Mouse (Mus musculus) liver, embryonic 15.5 days (tissue): ENCODE measurements around the gene Adgrf5. TPM values are rescaled to one million over a fixed set of nuclear protein-coding genes. Genes with fewer than 3 reads are reported as not detected.

Experiments
- ATAC-seq: fragments of 200-750 bp; cut with Nextera tagmentation; 2 replicates; pipeline ENCODE4 v1.8.0; 2017; ENCODE audit warnings: moderate number of reproducible peaks, mild to moderate bottlenecking, moderate library complexity; ENCODE audit not compliant: insufficient read depth
- H3K27ac ChIP-seq: fragments of 300-500 bp; sonication (generic); replicated peaks from 2 replicates; pipeline ENCODE4 v1.5.1; 2015; ENCODE audit warnings: mild to moderate bottlenecking, inconsistent platforms
- H3K27me3 ChIP-seq: fragments of 300-500 bp; sonication (generic); 2 replicates; pipeline ENCODE4 v1.6.1; 2015; ENCODE audit warnings: mild to moderate bottlenecking, inconsistent platforms
- H3K36me3 ChIP-seq: fragments of 300-500 bp; sonication (generic); replicated peaks from 2 replicates; pipeline ENCODE4 v1.6.1; 2015; ENCODE audit warnings: moderate library complexity, mild to moderate bottlenecking, inconsistent platforms
- H3K4me1 ChIP-seq: fragments of 300-500 bp; sonication (generic); replicated peaks from 2 replicates; pipeline ENCODE4 v1.6.1; 2015; ENCODE audit warnings: inconsistent platforms
- H3K4me2 ChIP-seq: fragments of 300-500 bp; sonication (generic); 2 replicates; pipeline ENCODE4 v1.6.1; 2015; ENCODE audit warnings: moderate library complexity, mild to moderate bottlenecking, inconsistent platforms
- H3K4me3 ChIP-seq: fragments of 300-500 bp; sonication (generic); replicated peaks from 2 replicates; pipeline ENCODE4 v1.5.1; 2015; ENCODE audit warnings: mild to moderate bottlenecking, inconsistent platforms
- H3K9ac ChIP-seq: fragments of 300-500 bp; sonication (generic); 2 replicates; pipeline ENCODE4 v1.6.1; 2015; ENCODE audit warnings: moderate library complexity, mild to moderate bottlenecking, inconsistent platforms
- H3K9me3 ChIP-seq: fragments of 300-500 bp; sonication (generic); replicated peaks from 2 replicates; pipeline ENCODE4 v1.6.1; 2016; ENCODE audit warnings: inconsistent platforms
- WGBS: fragments of 180-500 bp; shearing (Covaris S2); methylation state at CpG from one replicate; pipeline ENCODE4 v1.1.7; 2015; ENCODE audit warnings: mixed read lengths; ENCODE audit not compliant: insufficient replicate concordance; 5-methylcytosine and 5-hydroxymethylcytosine counted together
- polyA plus RNA-seq: library from polyadenylated mRNA; unstranded; fragments of >200 nt; fragmentation: Nextera tagmentation; extraction: Ambion mirVana; gene quantifications from 2 replicates; pipeline ENCODE4 v1.2.1, GENCODE M21; 2015

Gene Adgrf5
- 2.6 and 3.0 TPM in 2 replicates for polyA plus RNA-seq

DNA sequence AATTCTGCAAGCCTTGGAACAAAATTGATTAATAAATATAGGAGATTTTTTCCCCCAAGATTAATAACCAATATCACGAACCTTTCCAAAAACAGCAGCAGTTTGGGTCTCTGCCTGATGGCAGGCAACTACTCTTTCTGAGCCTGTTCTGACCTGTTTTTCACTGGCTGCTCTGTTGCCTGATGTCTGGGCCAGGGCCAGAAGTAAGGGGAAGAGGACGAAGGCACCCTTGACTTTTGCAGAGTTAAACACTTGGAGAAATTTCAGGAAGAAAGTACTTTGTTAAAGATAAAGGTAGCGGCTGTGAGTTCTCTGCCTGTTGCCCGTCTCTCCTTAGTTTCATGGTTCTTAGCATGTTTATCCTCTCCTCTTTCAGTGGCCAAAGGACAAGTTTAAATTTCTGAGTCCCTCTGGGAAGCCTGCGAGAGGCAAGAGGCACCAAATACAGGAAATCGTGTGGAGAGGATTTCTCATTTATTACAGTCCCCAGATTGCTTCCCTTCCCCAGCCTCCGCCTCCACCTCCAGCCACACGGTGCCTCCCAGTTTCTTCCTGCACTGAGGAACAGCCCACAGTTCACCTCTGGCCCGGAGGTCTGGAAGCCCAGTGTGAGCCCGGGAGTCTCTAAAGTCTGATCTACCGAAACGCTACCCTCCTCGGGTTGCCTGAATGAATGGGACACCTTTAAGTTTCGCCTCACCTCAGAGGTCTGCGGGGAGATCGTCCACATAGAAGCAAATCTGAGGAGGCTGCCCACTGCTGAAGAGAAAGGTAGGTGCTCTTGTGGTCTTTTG is at the start of gene Adgrf5:
TSS of gene Adgrf5 (plus strand) at position 626 of the 794 bp plus-strand sequence.
- no peaks in the 10 kb centered on the region for H3K4me1 ChIP-seq
- 13% methylated on average over 16 of the region's 16 CpGs for WGBS
- H3K36me3 ChIP-seq = no peaks in the 10 kb centered on the region
- no peak for ATAC-seq
- H3K27me3 ChIP-seq = peaks cover 65% of the 10 kb centered on the region
- H3K9ac ChIP-seq = no peak within 1 kb of the TSS
- H3K4me3 ChIP-seq = peak within 1 kb of the TSS; percentile 21
- peak within 1 kb of the TSS; percentile 41 for H3K4me2 ChIP-seq
- H3K9me3 ChIP-seq = no peaks in the 10 kb centered on the region
- H3K27ac ChIP-seq = no peak within 1 kb of the TSS

DNA sequence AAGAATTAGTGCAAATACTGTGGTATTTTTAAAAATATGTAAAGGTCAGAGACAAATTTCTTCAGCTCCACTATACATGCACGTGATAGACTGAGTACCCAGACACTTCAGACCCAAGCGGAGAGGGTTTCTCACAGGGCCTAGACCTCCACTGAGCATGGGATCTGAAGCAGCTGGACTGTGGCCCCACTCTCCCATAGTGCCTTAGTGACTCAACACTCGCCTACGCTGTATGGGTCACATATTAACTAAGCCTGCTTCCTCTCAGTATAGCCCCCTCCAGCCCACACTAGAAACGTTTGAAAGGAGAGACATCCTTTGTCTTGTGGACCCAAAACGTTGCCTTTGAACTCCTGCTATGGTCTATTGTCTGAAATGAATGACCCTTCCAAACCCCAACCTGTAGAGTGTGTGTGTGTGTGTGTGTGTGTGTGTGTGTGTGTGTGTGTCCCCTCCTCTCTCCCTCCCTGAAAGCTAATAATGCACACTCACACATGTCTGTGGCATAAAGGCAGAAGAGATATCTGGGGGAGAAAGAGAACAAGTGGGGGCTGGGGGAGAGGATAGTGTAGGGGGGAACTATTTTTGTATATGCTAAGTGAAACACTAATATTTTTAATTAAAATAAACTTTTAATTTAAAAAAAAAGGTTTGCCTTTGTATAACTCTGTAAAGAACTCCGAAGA is 34.1 kb upstream of the Adgrf5 start:
- Histone ChIP-seq H3K9me3 (no peaks in the 10 kb centered on the region), H3K9ac (no peak overlapping the region), H3K4me2 (peak overlapping the region; percentile 66), H3K27me3 (no peaks in the 10 kb centered on the region), H3K36me3 (0 out of 2 replicates have a peak, but pooled peaks cover 5% of the 10 kb centered on the region), H3K4me1 (peaks cover 55% of the 10 kb centered on the region), H3K4me3 (no peak overlapping the region), H3K27ac (peak overlapping the region; percentile 89)
- WGBS = 45% methylated on average over 7 of the region's 7 CpGs
- no peak for ATAC-seq

DNA sequence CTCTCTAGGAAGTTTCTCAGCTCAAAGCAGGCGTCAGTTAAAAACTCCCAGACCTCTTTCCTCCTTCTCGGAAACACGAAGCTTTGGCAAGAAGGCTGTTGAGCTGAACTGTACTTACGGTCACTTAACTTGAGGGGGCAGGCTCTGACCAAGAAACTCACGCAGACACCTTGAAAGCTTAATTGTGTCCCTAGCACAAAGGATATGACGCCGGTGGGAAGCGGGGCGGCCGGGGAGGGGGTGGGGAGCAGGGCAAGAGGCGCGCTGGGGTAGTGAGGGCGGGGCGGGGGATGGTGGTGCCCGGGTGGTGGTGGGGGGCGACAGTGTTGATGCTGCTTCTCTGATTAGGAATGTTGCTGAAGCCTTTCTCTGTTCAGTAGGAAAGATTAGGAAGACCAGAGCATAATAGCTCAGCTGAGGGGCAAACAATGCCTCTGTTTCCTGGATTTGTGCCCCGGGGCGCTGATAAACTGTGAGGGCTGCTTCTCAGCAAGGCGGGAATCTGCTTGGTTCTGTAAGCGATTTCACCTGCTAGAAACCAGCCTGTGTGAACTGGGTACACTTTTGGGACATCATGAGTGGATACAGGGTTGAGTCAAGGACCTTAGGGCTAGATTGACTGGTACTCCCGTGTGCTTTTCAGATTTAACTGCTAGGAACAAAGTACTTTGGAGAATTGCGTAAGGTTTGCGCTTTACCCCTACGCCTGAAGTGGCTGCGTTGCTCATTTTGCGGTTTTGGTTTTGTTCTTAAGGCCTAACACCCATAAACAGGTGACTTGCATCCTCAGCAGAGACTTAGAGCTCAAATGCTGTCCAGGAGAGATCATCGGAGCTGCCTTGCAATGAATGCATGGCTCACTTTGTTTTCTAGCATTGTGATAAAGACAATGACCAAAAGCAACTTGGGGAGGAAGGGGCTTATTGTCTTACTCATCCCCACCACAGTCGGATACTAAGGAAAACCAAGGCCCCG is 33.2 kb upstream of the Adgrf5 start:
- H3K9me3 ChIP-seq = no peaks in the 10 kb centered on the region
- WGBS = 5% methylated on average over 29 of the region's 29 CpGs
- peak overlapping the region; percentile 66 for H3K4me2 ChIP-seq
- no peaks in the 10 kb centered on the region for H3K27me3 ChIP-seq
- H3K9ac ChIP-seq = peak overlapping the region; percentile 15
- H3K4me1 ChIP-seq = peaks cover 63% of the 10 kb centered on the region
- 0 out of 2 replicates have a peak, but pooled peaks cover 5% of the 10 kb centered on the region for H3K36me3 ChIP-seq
- peak overlapping the region; percentile 33 for H3K4me3 ChIP-seq
- H3K27ac ChIP-seq = peak overlapping the region; percentile 89
- ATAC-seq = no peak

DNA sequence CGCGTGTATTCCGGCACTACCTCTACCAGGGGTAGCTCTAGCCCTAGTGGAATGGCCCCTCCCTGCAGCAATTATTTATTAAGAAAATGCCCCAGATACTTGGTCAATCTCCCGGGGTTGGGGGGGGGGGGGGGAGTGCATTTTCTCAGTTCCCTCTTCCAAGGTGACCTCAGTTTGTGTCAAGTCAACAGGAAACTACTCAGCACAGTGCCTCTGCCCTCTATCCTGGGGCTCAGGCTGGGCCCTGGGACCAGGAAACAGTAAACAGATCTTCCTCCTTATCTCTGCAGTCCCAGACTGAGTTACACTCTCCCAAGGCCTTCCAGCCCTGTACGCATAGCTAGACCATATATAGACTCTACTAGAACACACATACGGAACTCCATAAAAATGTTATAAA is 32.4 kb upstream of the Adgrf5 start:
- H3K27ac ChIP-seq = peak overlapping the region; percentile 89
- ATAC-seq = peak; percentile 85
- 23% methylated on average over 6 of the region's 6 CpGs for WGBS

DNA sequence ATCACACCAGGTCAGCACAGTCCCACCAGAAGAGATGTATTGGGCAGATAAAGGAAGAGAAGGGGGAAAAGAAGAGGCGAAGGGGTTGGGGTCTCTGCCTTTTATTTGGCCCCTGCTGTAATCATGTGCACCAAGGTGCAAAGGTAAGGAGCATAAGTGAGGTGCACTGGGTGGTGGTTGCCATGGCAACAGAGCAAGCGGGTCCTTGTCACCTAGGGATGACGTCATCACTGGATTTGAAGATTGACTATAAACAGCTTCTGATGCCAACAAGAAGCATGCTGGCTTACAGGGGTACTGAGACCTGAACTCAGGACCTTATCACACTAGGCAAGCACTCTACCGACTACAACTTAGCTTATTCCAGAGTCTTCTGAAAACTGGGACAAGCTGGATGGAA is 31.0 kb upstream of the Adgrf5 start:
- Histone ChIP-seq H3K9ac (no peak overlapping the region), H3K4me3 (no peak overlapping the region), H3K36me3 (no peaks in the 10 kb centered on the region), H3K4me2 (peak overlapping the region; percentile 48), H3K27ac (peak overlapping the region; percentile 89), H3K27me3 (no peaks in the 10 kb centered on the region), H3K9me3 (no peaks in the 10 kb centered on the region), H3K4me1 (peaks cover 77% of the 10 kb centered on the region)
- 50% methylated on average over 4 of the region's 4 CpGs for WGBS
- 0 out of 2 replicates have a peak, but pooled peaks have one; percentile 5 for ATAC-seq

More for the DNA sequence above, 32.4 kb upstream of the Adgrf5 start:
- peaks cover 71% of the 10 kb centered on the region for H3K4me1 ChIP-seq
- no peaks in the 10 kb centered on the region for H3K9me3 ChIP-seq
- no peak overlapping the region for H3K4me3 ChIP-seq
- 0 out of 2 replicates have a peak overlapping the region, but pooled peaks have one; percentile 15 for H3K9ac ChIP-seq
- 0 out of 2 replicates have a peak, but pooled peaks cover 5% of the 10 kb centered on the region for H3K36me3 ChIP-seq
- no peaks in the 10 kb centered on the region for H3K27me3 ChIP-seq
- H3K4me2 ChIP-seq = peak overlapping the region; percentile 66

DNA sequence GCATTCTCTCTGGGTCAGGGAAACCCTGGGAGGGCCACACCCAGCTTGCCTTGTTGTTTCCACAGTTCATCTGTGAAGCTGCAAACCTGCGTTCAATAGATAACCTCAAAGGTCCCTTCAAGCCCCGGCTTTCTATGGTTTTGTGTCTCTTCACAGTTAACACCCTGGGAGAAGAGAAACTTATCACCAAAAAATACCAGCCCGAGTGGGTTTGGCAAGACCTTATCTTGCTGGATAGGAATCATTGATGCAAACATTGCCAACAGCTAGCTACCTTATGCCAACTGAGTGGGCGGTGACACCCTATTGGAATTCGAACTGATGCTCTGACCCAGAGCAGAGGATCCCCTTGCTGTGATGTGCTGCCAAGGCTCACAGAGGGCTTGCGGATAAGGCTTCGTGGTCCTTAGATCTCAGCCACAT is 30.5 kb upstream of the Adgrf5 start:
- Histone ChIP-seq H3K36me3 (no peaks in the 10 kb centered on the region), H3K4me3 (no peak overlapping the region)

DNA sequence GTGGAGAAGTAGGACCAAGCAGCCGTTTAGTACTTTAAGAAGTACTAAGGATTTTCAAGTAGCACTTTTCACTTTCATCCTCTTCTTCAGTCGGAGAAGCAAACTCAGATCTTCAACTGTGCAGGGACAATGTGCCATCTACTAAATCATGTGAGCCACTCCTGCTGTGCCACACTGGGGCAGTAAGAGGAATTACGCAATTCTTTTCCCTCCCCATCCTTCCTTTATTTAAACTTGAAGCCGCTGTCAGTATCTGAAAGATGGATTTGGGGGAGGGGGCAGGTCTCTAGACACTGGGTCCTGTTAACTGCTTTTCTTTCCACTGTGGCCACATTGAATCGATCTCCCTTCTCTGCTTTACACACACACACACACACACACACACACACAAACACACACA is 27.6 kb upstream of the Adgrf5 start:
- ATAC-seq = no peak
- peak overlapping the region; percentile 20; the same call in 1 of the 2 replicates for H3K27ac ChIP-seq
- H3K4me1 ChIP-seq = peaks cover 57% of the 10 kb centered on the region
- no peaks in the 10 kb centered on the region for H3K27me3 ChIP-seq
- no peaks in the 10 kb centered on the region for H3K9me3 ChIP-seq
- H3K9ac ChIP-seq = no peak overlapping the region
- H3K4me3 ChIP-seq = no peak overlapping the region
- H3K36me3 ChIP-seq = no peaks in the 10 kb centered on the region
- 39% methylated on average over 5 of the region's 5 CpGs for WGBS
- no peak overlapping the region for H3K4me2 ChIP-seq

More for the DNA sequence above, 30.5 kb upstream of the Adgrf5 start:
- H3K27ac ChIP-seq = peak overlapping the region; percentile 89
- H3K4me2 ChIP-seq = peak overlapping the region; percentile 48
- 15% methylated on average over 7 of the region's 7 CpGs for WGBS
- ATAC-seq = peak; percentile 82
- peaks cover 77% of the 10 kb centered on the region for H3K4me1 ChIP-seq
- H3K27me3 ChIP-seq = no peaks in the 10 kb centered on the region
- no peaks in the 10 kb centered on the region for H3K9me3 ChIP-seq
- H3K9ac ChIP-seq = 0 out of 2 replicates have a peak overlapping the region, but pooled peaks have one; percentile 6

DNA sequence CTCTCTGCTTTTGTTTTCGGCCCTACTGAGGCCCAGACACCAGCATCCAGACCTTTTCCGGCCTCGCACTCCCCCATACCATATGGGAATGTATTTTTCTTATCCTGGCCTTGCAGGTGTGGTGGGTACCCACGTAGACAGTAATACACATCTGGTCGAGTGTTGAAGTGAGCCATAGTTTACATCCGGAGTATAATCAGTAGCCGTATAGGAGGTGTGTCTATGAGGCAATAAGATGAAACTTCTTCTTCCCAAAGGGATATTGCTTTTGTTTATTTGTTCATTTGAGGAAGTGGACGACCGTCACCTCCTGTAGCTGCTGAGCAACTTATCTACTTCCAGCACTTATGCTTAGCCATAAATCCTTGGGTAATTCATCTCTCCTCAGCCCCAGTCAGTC is 26.2 kb upstream of the Adgrf5 start:
- ATAC-seq = no peak
- WGBS = 25% methylated on average over 9 of the region's 9 CpGs
- Histone ChIP-seq H3K4me2 (no peak overlapping the region), H3K9me3 (no peaks in the 10 kb centered on the region), H3K9ac (no peak overlapping the region), H3K27me3 (no peaks in the 10 kb centered on the region), H3K4me3 (no peak overlapping the region), H3K36me3 (no peaks in the 10 kb centered on the region), H3K27ac (no peak overlapping the region), H3K4me1 (peaks cover 43% of the 10 kb centered on the region)

DNA sequence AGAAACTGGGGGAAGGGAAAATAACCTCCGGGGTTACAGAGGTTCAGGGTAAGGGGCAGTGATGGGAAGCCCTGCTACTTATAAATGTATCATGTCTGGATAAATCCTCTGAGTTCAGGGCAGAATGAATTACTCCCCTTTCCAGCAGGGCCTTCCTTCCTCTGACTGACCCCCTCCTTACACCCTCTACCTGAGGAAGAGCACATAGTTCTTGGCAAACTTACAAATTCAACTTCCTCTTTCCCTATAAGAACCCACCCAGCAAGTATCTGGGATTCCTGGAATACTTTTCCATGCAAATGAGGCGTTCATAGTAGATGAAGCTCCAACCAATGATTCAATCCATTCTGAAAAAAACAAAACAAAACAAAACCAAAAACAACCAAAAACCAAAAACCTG is 22.6 kb upstream of the Adgrf5 start:
- no peaks in the 10 kb centered on the region for H3K36me3 ChIP-seq
- peaks cover 8% of the 10 kb centered on the region; the same call in 1 of the 2 replicates for H3K4me1 ChIP-seq
- WGBS = 53% methylated on average over 2 of the region's 2 CpGs
- no peaks in the 10 kb centered on the region for H3K9me3 ChIP-seq
- no peak overlapping the region for H3K27ac ChIP-seq
- no peak overlapping the region for H3K9ac ChIP-seq
- ATAC-seq = no peak
- no peaks in the 10 kb centered on the region for H3K27me3 ChIP-seq
- H3K4me3 ChIP-seq = no peak overlapping the region
- no peak overlapping the region for H3K4me2 ChIP-seq

DNA sequence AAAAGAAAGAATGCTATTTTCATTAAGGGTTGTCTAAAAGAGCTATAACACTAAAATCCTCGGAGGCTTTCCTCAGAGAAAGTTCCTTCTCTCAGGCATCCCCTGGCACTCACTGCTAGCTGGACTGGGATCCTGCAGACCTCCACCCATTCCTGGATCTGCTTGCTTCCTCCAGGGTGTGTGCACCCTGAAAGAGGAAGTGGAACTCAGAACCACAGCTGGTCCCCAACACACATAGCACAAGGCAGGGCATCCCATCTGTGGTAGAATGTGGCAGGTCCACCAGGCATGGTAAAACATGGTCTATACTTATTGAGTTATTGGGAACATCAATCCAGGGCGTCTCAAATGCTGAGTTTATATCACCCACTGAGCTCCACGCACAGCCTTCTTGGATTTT is 22.0 kb upstream of the Adgrf5 start:
- no peak overlapping the region for H3K4me3 ChIP-seq
- H3K4me2 ChIP-seq = no peak overlapping the region
- no peaks in the 10 kb centered on the region for H3K27me3 ChIP-seq
- H3K9ac ChIP-seq = no peak overlapping the region
- no peaks in the 10 kb centered on the region for H3K9me3 ChIP-seq
- WGBS = 49% methylated on average over 3 of the region's 3 CpGs
- H3K36me3 ChIP-seq = no peaks in the 10 kb centered on the region
- H3K4me1 ChIP-seq = peaks cover 3% of the 10 kb centered on the region; the same call in 1 of the 2 replicates
- H3K27ac ChIP-seq = no peak overlapping the region
- no peak for ATAC-seq
